Mouse (Mus musculus) c-Kit-negative CD71-positive TER-119-positive erythroid progenitor cells, embryonic 14.5 days (primary cell): Measurements from ENCODE around the gene Cops3.
"Not testable (repeated sequence)": the region's sequence is repeated elsewhere in the genome, so short reads cannot be mapped to it uniquely, and the experiment has no call there.

Source experiments
- DNase-seq: peaks from one replicate; pipeline ENCODE4 v3.0.0-alpha.2; 2013; ENCODE audit warnings: low read depth, low spot score

The Cops3 gene

DNA sequence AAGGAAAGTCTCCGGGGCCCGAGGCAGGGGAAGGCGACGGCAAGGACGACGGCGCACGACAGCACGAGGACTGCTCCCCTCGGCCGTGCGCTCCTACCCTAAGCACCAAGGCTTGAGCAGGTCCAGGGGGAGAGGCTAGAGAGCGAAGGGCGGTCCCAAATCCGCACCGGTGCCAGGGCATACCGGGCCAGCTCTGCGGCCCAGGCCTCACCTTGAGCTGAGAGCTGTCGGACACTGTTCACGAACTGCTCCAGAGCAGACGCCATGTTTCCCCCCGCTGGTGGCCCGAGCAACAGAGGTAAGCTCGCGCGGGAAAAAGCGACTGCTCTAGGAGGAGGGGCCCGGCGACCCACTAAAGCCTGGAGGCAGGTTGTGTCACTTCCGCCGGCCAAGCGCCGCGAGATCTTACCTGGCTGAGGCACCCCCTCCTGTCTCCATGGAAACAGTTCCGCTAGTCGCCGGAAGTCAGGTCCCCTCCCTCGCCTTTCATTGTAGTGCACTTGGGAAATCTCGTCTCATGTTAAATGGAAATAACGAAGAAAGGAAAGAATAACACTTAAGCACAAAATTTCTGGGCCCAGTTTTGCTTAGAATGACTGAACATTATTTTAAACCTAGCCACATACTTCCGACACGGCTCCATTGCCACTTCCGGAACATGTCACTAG, at the start of gene Cops3:
Gene Cops3 (minus strand): TSS at position 380 of the 668 bp plus-strand sequence.
- peak; percentile 91 for DNase-seq

DNA sequence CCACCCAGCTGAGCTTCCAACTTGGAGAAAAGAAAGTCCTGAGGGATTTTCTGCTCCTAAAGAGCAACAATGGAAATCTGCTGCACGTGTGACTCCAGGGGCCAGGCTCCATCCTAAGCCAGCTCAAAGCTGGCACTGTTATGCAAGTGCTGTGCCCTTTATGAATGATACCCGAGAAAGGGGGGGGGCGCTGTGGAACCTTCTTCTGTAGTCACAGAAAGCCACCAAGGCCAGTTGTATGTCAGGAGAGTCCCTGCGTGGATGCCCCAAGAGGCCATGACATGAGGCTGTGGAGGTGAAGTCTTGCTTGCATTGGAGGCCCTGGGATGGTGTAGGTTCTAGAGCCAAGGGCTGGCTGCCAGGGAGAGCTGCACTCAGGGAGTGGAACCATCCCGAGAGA, 48.5 kb upstream of the Cops3 start:
- DNase-seq: no peak

GRCm38 (mm10) chr11:59886952-59887351, 47.3 kb upstream of the Cops3 start:
- DNase-seq: no peak

DNA sequence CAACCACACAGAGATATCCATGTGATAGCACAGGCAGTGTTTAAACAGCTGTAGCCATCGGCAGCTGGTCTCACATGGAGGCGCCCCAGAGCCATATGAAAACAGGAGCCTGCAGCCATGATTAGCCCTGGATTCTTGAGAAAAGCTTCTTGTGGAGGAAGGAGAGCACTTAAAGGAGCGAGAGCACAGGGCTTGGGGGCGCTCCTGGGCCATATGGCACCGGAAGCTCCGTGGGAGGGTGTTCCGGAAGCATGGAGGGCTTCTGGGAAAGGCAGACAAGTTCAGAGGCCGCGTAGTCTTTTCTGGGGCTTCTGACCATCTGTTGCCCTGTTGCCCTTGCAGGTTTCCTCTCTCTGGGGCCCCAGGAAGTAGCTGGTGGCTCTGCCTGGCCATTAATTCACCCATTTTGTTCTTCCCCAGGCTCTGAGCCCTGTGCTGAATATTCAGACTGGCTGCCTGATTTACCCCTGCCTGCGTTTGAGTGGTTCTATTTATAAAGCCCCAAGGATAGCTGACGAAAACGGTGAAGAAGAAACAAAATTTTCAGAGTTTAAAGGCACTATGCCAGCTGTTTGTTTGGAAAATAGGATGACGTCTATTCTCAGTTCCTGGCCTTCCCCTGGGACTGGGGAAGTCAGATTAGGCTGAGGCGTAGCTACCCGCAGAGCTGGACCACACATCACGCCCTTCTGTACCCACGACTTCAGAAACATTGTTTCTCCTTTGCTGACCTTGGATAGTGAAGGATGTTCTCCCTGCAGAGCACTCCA, 45.8 kb upstream of the Cops3 start:
- no peak for DNase-seq

DNA sequence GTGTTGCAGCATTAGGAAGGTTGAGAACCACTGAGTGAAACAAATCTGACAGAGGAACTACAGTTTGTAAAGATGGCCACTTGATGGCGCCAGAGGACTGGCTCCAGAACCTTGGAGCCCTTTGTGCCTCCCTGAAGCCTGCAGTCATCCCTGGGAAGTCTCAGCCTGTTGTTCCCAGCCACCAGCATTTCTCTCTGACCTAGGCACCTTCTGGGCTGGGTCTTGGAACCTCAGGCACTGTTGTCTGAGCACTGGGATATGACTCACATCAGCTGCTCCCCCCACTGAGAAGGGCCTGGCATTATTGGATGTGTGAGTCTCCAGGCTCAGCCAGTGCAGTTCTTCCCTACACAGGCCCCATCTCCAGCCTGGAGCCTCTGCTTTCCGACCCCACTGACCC, 40.4 kb upstream of the Cops3 start:
- peak; percentile 57 for DNase-seq

- DNase-seq: no peak
These were observed 32.5 kb upstream of the Cops3 start for GRCm38 (mm10) chr11:59872124-59872523.

DNA sequence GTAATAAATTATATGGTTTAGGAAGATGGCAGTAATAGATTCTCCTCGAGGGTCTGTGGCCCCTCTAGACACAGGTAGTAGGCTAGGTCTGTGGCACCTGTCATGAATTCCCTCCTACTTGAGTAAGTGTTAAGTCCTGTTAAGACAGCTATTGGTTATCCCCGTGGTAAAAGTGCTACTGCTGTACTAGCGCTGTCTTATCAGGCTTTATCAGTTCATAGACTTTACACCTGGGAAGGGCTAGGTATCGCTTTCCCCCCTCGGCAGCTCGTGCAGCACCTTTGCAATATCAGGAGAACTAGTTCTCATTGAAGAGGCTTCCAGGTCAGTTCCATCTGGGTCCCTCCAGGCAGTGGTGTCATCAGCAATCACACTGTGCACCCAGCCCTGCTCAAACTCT, 24.7 kb upstream of the Cops3 start:
- DNase-seq: no peak

GRCm38 (mm10) chr11:59860467-59860866, 20.8 kb upstream of the Cops3 start:
- no peak for DNase-seq

DNA sequence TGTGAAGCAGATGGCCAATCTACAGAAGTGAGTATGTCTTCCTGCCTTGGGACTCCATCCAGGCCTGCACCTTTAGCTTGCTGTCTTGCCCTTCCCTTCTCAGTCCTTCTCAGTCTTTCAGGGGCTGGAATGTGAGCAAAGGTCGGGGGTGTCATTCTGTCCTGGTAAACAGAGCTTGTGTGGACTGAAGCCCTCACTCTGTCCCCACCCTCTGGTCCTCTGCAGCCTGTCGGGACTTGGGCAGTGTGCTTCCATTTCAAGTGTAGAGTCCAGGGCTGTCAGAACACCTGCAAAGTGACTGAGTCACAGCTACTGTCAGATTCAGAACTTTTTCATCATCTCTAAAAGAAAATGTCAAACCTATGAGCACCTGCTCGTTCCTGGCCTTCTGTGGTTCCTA, 13.2 kb upstream of the Cops3 start:
- DNase-seq: no peak

DNA sequence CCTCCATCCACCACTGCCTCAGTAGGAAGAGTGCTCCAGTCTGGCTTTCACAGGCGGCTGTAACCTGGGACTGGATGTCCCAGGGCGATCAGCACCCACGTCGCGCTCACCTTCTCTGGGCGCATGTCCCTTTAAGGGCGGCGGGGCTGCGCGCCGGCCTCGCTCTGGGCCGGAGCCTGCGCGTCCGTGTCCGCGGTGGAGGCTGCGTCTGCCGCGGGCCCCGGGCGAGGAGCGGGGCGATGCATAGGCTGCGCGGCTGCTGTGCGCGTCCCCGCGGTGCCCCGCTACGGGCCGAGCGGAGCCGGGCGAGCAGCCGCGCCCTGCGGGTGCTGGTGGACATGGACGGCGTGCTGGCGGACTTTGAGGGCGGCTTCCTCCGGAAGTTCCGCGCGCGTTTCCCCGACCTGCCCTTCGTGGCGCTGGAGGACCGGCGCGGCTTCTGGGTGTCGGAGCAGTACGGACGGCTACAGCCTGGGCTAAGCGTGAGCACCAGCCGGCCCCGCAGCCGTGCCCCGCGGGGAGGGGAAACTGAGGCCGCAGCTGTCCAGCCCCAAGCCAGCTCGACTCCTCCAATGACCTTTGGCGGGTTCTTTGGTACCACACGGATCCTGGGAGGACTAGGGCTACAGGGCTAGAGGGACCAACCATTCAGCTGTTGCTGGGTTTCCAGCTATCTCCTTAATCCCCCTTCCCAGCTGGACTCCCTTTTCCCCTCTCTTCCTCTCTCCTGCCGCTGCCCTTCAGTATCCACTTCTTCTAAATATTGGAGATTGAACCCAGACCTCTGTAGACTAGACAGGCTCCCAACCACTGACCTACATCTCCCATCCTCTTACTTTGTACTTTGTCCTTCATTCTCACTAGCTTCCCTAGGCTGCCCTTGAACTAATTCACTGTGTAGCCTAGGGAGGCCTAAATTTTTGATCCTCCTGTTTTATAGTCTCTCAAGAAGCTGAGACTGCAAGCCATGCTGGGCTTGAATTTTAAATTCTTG, 8.6 kb upstream of the Cops3 start:
- peak; percentile 27 for DNase-seq

- peak; percentile 41 for DNase-seq
These were observed 7.5 kb upstream of the Cops3 start for GRCm38 (mm10) chr11:59847131-59847530.

GRCm38 (mm10) chr11:59846311-59846710, 6.7 kb upstream of the Cops3 start:
- no peak for DNase-seq

- peak; percentile 89 for DNase-seq
These were observed 605 bp downstream of the Cops3 start, which contains the start of gene Nt5m for GRCm38 (mm10) chr11:59839008-59839458. TSS of gene Nt5m (plus strand) at chr11:59839447.

DNA sequence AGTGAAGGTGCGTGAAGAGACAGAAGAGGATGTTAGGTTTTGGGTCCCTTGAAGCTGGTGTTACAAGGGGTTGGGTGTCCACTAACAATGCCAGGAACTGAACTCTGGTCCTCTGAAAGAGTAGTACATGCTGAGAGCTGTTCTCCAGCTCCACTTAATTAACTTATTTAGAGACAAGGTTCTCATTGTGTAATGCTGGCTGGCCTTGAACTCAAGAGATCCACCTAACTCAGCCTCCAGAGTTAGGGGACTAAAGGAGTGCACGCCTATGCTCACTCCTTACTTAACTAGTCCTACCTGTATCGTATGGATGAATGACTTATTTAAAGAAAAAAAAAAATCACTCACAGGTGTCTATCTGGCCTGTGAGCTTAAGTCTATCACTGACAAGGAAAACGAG, 1.2 kb downstream of the Cops3 start:
- no peak for DNase-seq

GRCm38 (mm10) chr11:59837789-59838188, 1.8 kb downstream of the Cops3 start:
- not testable (repeated sequence) for DNase-seq

GRCm38 (mm10) chr11:59821625-59822024, 18.0 kb downstream of the Cops3 start:
- DNase-seq: no peak

- no peak for DNase-seq
These were observed 21.7 kb downstream of the Cops3 start for GRCm38 (mm10) chr11:59817916-59818315.

DNA sequence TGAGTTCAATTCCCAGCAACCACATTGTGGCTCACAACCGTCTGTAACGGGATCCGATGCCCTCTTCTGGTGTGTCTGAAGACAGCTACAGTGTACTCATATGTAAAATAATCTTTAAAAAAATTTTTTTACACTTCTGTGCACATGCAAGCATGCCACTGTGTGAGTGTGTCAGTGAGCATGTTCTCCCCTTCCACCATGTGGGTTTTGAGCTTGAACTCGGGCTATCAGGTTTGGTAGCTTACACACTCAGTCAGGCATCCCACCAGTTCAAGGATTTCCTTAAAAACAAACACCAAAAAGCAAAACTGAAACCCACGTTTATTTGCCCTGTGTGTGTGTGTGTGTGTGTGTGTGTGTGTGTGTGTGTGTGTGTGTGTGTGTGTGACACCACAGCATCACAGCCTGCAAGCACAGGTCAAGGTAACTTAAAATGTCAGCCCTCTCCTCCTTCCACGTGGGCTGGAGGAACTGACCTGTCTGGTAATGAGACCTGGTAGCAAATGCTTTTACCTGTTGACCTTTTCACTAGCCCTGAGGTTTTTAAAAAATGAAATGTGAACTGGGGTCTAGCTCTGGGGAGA, 24.1 kb downstream of the Cops3 start:
- no peak for DNase-seq

- DNase-seq: no peak
These were observed 24.7 kb downstream of the Cops3 start for GRCm38 (mm10) chr11:59814936-59815335.

- no peak for DNase-seq
These were observed 25.3 kb downstream of the Cops3 start for GRCm38 (mm10) chr11:59814311-59814710.

DNA sequence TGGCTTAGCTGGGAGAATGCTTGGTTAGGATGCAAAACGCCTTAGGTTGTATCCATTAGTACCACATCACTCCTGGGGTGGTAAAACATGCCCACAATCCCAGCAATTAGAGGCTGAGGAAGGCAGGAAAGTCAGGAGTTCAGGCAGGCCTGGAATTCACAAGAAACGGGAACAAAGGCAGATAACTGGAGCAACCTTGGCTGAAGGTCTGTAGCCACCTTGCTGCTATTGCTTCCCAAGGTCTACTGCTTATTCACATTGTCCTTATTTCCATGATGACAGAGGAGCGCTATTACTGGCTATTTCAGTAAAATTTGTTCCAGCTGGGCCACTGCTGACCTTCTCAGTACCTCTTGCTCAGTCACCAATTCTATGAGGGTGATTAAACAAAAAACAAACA, 26.4 kb downstream of the Cops3 start:
- no peak for DNase-seq
